Mouse (Mus musculus): ENCODE data around the gene Rragb. TPM values are rescaled to one million over a fixed set of nuclear protein-coding genes. Genes with fewer than 3 reads are reported as not detected.

The Rragb gene
- 4.6 and 5.2 TPM in 2 replicates for polyA plus RNA-seq (2014; fragmentation: Nextera tagmentation; extraction: Ambion mirVana)

DNA sequence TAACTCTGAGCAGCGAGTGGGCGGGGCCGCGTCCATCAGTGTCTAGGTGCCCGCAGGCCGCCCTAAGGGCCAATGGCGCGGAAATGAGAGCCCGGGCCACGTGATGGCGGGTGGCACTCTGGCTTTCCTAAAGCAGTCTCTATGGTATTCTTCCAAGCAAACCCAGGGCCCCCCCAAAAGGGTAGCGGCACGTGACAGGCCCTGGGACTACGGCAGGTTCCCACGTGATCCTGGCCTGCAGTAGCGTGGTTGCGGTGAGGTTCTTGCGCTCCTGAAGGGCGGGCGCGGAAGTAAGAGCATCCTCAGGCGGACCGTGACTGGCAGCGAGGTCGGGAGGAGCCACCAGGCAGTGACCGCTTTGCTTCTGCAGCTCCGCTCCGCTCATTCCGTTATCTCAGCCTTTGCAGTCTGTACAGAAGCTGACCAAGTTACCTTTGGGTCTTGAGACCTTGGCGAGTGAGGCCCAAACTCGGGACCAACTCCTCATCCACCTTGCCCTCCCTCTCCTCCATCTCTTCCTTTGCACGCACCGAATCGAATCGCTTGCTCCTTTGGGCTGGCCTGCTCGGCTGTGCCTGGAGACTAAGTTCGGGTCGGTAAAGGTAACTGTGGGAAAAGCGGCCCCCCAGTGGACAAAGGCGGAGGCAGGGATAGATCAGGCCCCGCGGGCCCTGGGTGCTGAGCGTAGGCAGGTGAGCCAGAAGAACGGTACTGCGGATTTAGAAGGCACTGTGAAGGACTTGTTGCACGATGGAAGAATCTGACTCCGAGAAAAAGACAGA is at the start of gene Rragb:
Gene Rragb (plus strand): TSS at position 248 of the 782 bp plus-strand sequence.
- H3K9ac ChIP-seq (ENCODE audit: low read length): peak within 1 kb of the TSS; percentile 56
- peaks cover 6% of the 10 kb centered on the region; the same call in 1 of the 2 replicates for H3K27me3 ChIP-seq (ENCODE audit: control insufficient read depth, insufficient read depth, low read length)
- ATAC-seq (ENCODE audit: insufficient number of reproducible peaks, low FRiP score, low TSS enrichment, low read depth) (peak; percentile 99), DNase-seq (ENCODE audit: low spot score) (peak; percentile 81)
- no peaks in the 10 kb centered on the region for H3K4me1 ChIP-seq (ENCODE audit: control insufficient read depth, insufficient read depth, low read length)
- H3K9me3 ChIP-seq (ENCODE audit: control insufficient read depth, low read length): no peaks in the 10 kb centered on the region
- peak within 1 kb of the TSS; percentile 35 for H3K4me3 ChIP-seq (ENCODE audit: low read depth, low read length)
- no peaks in the 10 kb centered on the region for H3K36me3 ChIP-seq (ENCODE audit: control insufficient read depth, insufficient read depth, low read length)
- H3K27ac ChIP-seq (replicated peaks; ENCODE audit: low read depth, low read length): no peak within 1 kb of the TSS
- WGBS: 17% methylated on average over 47 of the region's 47 CpGs
- peak within 1 kb of the TSS; percentile 27 for H3K4me2 ChIP-seq (ENCODE audit: low read depth, severe bottlenecking)

GRCm38 (mm10) chrX:153118486-153118885 is 21.3 kb upstream of the Rragb start, which contains the start of gene Foxr2:
Foxr2 (plus strand) TSS chrX:153118786.
- 15% methylated on average over 2 of the region's 3 CpGs for WGBS
- ATAC-seq (ENCODE audit: insufficient number of reproducible peaks, low FRiP score, low TSS enrichment, low read depth): no peak
- 0 out of 2 replicates have a peak, but pooled peaks cover 2% of the 10 kb centered on the region for H3K27me3 ChIP-seq (ENCODE audit: control insufficient read depth, insufficient read depth, low read length)

GRCm38 (mm10) chrX:153119013-153119412 is 20.8 kb upstream of the Rragb start:
- WGBS: 36% methylated on average over 2 of the region's 2 CpGs
- Histone ChIP-seq H3K36me3 (ENCODE audit: control insufficient read depth, insufficient read depth, low read length) (no peaks in the 10 kb centered on the region), H3K9me3 (ENCODE audit: control insufficient read depth, low read length) (no peaks in the 10 kb centered on the region), H3K4me3 (ENCODE audit: low read depth, low read length) (no peak overlapping the region), H3K27ac (replicated peaks; ENCODE audit: low read depth, low read length) (no peak overlapping the region), H3K4me2 (ENCODE audit: low read depth, severe bottlenecking) (no peak overlapping the region), H3K9ac (ENCODE audit: low read length) (no peak overlapping the region), H3K4me1 (ENCODE audit: control insufficient read depth, insufficient read depth, low read length) (no peaks in the 10 kb centered on the region), H3K27me3 (ENCODE audit: control insufficient read depth, insufficient read depth, low read length) (0 out of 2 replicates have a peak, but pooled peaks cover 2% of the 10 kb centered on the region)
- DNase-seq (ENCODE audit: low spot score): no peak
- ATAC-seq (ENCODE audit: insufficient number of reproducible peaks, low FRiP score, low TSS enrichment, low read depth): no peak

More at GRCm38 (mm10) chrX:153118486-153118885, 21.3 kb upstream of the Rragb start, which contains the start of gene Foxr2:
- Histone ChIP-seq H3K27ac (replicated peaks; ENCODE audit: low read depth, low read length) (no peak within 1 kb of the TSS), H3K36me3 (ENCODE audit: control insufficient read depth, insufficient read depth, low read length) (no peaks in the 10 kb centered on the region), H3K4me2 (ENCODE audit: low read depth, severe bottlenecking) (no peak within 1 kb of the TSS), H3K9me3 (ENCODE audit: control insufficient read depth, low read length) (no peaks in the 10 kb centered on the region), H3K4me3 (ENCODE audit: low read depth, low read length) (no peak within 1 kb of the TSS), H3K9ac (ENCODE audit: low read length) (no peak within 1 kb of the TSS), H3K4me1 (ENCODE audit: control insufficient read depth, insufficient read depth, low read length) (no peaks in the 10 kb centered on the region)
- no peak for DNase-seq (ENCODE audit: low spot score)

GRCm38 (mm10) chrX:153142656-153143055 is 2.9 kb downstream of the Rragb start:
- Histone ChIP-seq H3K9ac (ENCODE audit: low read length) (no peak overlapping the region), H3K4me2 (ENCODE audit: low read depth, severe bottlenecking) (no peak overlapping the region), H3K9me3 (ENCODE audit: control insufficient read depth, low read length) (no peaks in the 10 kb centered on the region), H3K4me1 (ENCODE audit: control insufficient read depth, insufficient read depth, low read length) (no peaks in the 10 kb centered on the region), H3K27me3 (ENCODE audit: control insufficient read depth, insufficient read depth, low read length) (peaks cover 6% of the 10 kb centered on the region; the same call in 1 of the 2 replicates), H3K27ac (replicated peaks; ENCODE audit: low read depth, low read length) (no peak overlapping the region), H3K36me3 (ENCODE audit: control insufficient read depth, insufficient read depth, low read length) (no peaks in the 10 kb centered on the region), H3K4me3 (ENCODE audit: low read depth, low read length) (no peak overlapping the region)
- DNase-seq (ENCODE audit: low spot score) (no peak), ATAC-seq (ENCODE audit: insufficient number of reproducible peaks, low FRiP score, low TSS enrichment, low read depth) (no peak)
- WGBS: 87% methylated on average over 3 of the region's 3 CpGs

DNA sequence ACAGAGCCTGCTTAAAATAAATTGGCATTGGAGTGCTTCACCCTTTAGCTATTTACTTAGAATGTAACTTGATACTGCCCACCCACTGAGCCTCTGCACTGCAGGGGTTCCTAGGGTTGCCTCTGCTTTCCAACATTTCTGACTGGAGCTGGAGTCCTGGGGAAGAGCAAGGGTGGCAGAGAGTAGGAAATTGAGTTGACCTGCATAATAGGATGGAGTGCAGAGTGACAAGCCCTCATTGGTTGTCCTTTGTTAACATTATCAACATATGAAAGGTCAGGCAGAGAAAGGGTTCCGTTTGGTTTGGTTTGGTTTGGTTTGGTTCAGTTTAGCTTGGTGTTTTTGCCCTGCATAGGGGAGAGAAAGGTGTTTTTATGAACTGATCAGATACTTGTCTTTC is 12.0 kb downstream of the Rragb start:
- WGBS: 44% methylated on average over 1 of the region's 1 CpGs
- H3K27me3 ChIP-seq (ENCODE audit: control insufficient read depth, insufficient read depth, low read length): no peaks in the 10 kb centered on the region
- ATAC-seq (ENCODE audit: insufficient number of reproducible peaks, low FRiP score, low TSS enrichment, low read depth) (no peak), DNase-seq (ENCODE audit: low spot score) (no peak)
- H3K36me3 ChIP-seq (ENCODE audit: control insufficient read depth, insufficient read depth, low read length): no peaks in the 10 kb centered on the region
- H3K9ac ChIP-seq (ENCODE audit: low read length): no peak overlapping the region
- H3K4me1 ChIP-seq (ENCODE audit: control insufficient read depth, insufficient read depth, low read length): no peaks in the 10 kb centered on the region
- no peak overlapping the region for H3K4me2 ChIP-seq (ENCODE audit: low read depth, severe bottlenecking)
- no peak overlapping the region for H3K27ac ChIP-seq (replicated peaks; ENCODE audit: low read depth, low read length)
- H3K4me3 ChIP-seq (ENCODE audit: low read depth, low read length): no peak overlapping the region
- no peaks in the 10 kb centered on the region for H3K9me3 ChIP-seq (ENCODE audit: control insufficient read depth, low read length)

DNA sequence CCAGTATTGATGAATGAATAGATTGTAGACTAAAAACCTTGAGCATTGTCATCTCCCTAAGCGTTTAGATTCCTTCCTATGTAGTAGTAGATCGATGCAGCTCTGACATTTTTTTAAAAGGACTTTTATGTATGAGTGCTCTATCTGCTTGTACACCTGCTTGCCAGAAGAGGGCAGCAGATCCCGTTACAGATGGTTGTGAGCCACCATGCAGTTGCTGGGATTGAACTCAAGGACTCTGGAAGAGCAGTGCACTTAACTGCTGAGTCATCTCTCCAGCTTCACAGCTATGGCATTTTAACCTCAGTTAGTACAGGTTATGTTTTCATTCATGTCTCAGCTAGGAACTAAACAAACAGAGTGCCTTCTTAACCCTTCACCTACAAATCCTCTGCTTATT is 15.5 kb downstream of the Rragb start:
- DNase-seq (ENCODE audit: low spot score) (peak; percentile 40), ATAC-seq (ENCODE audit: insufficient number of reproducible peaks, low FRiP score, low TSS enrichment, low read depth) (no peak)
- H3K4me2 ChIP-seq (ENCODE audit: low read depth, severe bottlenecking): no peak overlapping the region
- H3K4me1 ChIP-seq (ENCODE audit: control insufficient read depth, insufficient read depth, low read length): no peaks in the 10 kb centered on the region
- no peaks in the 10 kb centered on the region for H3K36me3 ChIP-seq (ENCODE audit: control insufficient read depth, insufficient read depth, low read length)
- H3K4me3 ChIP-seq (ENCODE audit: low read depth, low read length): no peak overlapping the region
- 48% methylated on average over 3 of the region's 3 CpGs for WGBS
- no peaks in the 10 kb centered on the region for H3K27me3 ChIP-seq (ENCODE audit: control insufficient read depth, insufficient read depth, low read length)
- no peak overlapping the region for H3K9ac ChIP-seq (ENCODE audit: low read length)
- H3K9me3 ChIP-seq (ENCODE audit: control insufficient read depth, low read length): no peaks in the 10 kb centered on the region
- H3K27ac ChIP-seq (replicated peaks; ENCODE audit: low read depth, low read length): no peak overlapping the region

DNA sequence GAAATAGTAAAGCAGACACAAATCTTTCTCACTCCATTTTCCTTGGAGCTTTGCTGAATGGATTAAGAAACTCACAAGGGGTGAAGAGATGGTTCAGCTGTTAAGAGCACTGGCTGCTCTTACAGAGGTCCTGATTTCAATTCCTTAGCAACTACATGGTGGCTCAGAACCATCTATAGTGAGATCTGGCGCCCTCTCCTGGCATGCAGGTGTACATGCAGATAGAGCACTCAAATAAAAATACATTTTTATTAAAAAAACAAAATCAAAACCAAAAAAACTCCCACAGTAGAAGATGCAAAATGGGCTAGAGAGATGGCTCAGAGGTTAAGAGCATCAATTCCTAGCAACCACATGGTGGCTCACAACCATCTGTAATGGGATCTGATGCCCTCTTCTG is 35.0 kb downstream of the Rragb start:
- Histone ChIP-seq H3K27ac (replicated peaks; ENCODE audit: low read depth, low read length) (no peak overlapping the region), H3K4me3 (ENCODE audit: low read depth, low read length) (no peak overlapping the region), H3K4me2 (ENCODE audit: low read depth, severe bottlenecking) (no peak overlapping the region), H3K4me1 (ENCODE audit: control insufficient read depth, insufficient read depth, low read length) (no peaks in the 10 kb centered on the region), H3K27me3 (ENCODE audit: control insufficient read depth, insufficient read depth, low read length) (no peaks in the 10 kb centered on the region), H3K36me3 (ENCODE audit: control insufficient read depth, insufficient read depth, low read length) (no peaks in the 10 kb centered on the region), H3K9me3 (ENCODE audit: control insufficient read depth, low read length) (no peaks in the 10 kb centered on the region), H3K9ac (ENCODE audit: low read length) (no peak overlapping the region)
- no peak for ATAC-seq (ENCODE audit: insufficient number of reproducible peaks, low FRiP score, low TSS enrichment, low read depth)
- 15% methylated on average over 1 of the region's 1 CpGs for WGBS
- DNase-seq (ENCODE audit: low spot score): peak; percentile 22

GRCm38 (mm10) chrX:153182221-153182620 is 42.4 kb downstream of the Rragb start:
- Histone ChIP-seq H3K27me3 (ENCODE audit: control insufficient read depth, insufficient read depth, low read length) (no peaks in the 10 kb centered on the region), H3K4me3 (ENCODE audit: low read depth, low read length) (no peak overlapping the region), H3K9ac (ENCODE audit: low read length) (no peak overlapping the region), H3K9me3 (ENCODE audit: control insufficient read depth, low read length) (no peaks in the 10 kb centered on the region), H3K4me1 (ENCODE audit: control insufficient read depth, insufficient read depth, low read length) (no peaks in the 10 kb centered on the region), H3K4me2 (ENCODE audit: low read depth, severe bottlenecking) (no peak overlapping the region), H3K27ac (replicated peaks; ENCODE audit: low read depth, low read length) (no peak overlapping the region), H3K36me3 (ENCODE audit: control insufficient read depth, insufficient read depth, low read length) (no peaks in the 10 kb centered on the region)
- ATAC-seq (ENCODE audit: insufficient number of reproducible peaks, low FRiP score, low TSS enrichment, low read depth) (no peak), DNase-seq (ENCODE audit: low spot score) (no peak)
- WGBS: 100% methylated on average over 2 of the region's 2 CpGs
